Mouse (Mus musculus) c-Kit-positive CD71-positive TER-119-positive erythroid progenitor cells, embryonic 14.5 days (primary cell): ENCODE results near the gene Sctr.

Experiments used
- DNase-seq: peaks from one replicate; pipeline ENCODE4 v3.0.0-alpha.2; 2013; ENCODE audit warnings: low spot score

The Sctr gene

DNA sequence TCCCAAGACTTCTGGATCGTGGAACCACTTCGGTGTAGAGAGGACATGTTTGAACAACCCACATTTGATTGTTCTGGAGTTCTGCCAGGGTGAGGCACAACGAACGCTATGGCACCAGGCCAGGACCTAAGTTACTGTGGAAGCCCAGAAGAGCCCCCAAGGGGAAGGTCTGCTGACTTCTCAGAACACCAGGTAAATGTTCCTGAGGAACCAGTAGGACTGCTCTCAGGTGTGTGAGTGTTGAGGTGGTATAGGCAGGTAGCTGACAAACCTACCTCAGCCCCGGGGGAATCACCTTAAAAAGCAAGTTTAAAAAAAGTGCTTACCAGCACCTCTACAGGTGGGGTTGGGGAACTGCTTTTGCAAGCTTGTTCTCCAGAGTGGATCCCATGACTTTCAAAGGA lies 98.9 kb downstream of the Sctr start:
- no peak for DNase-seq

DNA sequence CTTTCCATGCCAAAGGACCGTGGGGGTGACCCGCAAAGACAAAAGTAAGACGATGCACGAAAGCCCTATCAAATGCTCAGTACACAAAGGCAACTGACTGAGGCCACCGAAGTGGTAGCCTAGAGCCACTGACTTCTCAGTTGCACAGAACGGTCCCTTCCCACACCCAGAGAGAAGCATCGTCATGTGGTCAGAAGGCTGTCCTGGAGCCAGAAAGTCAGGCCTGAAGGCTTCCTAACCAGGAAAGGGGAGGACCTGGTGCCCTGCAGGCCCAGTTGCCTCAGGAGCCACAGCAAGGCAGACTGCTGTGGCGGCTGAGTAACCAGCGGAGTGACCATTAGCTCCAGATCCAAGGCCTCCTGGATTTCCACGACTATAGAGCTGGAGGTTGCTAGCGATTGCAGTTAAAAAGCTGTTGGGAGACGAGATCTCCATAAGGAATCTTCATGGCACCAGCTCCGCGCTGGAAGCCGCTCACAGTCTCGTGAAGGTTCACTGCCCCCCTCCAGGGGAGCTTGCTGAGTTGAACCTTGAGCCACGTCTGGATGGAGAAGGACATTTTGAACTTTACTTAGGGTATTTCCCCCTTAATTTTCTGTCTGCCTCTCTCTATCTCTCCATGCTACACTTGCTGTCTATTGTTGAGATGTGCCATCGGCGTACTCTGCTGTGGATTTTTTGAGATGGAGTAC lies 103.2 kb downstream of the Sctr start:
- DNase-seq = no peak

DNA sequence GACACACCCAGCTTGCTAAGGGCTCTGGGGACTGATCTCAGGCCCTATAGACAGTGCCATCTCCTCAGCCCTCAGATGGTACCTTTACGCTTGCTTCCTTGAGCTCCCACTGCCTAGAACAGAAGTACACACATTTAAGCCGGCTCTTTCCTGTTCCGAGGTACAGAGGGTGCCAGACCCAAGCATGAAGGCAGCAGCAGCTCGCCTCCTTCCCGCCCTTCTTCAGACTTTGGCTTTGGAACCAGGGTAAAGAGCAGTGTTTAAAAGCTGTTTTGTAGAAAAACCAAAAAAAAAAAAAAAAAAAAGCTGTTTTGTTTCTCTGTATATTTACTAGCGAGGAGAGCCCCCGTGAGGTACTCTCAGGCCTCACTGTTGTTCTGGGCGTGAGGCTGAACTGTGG lies 105.1 kb downstream of the Sctr start:
- no peak for DNase-seq

DNA sequence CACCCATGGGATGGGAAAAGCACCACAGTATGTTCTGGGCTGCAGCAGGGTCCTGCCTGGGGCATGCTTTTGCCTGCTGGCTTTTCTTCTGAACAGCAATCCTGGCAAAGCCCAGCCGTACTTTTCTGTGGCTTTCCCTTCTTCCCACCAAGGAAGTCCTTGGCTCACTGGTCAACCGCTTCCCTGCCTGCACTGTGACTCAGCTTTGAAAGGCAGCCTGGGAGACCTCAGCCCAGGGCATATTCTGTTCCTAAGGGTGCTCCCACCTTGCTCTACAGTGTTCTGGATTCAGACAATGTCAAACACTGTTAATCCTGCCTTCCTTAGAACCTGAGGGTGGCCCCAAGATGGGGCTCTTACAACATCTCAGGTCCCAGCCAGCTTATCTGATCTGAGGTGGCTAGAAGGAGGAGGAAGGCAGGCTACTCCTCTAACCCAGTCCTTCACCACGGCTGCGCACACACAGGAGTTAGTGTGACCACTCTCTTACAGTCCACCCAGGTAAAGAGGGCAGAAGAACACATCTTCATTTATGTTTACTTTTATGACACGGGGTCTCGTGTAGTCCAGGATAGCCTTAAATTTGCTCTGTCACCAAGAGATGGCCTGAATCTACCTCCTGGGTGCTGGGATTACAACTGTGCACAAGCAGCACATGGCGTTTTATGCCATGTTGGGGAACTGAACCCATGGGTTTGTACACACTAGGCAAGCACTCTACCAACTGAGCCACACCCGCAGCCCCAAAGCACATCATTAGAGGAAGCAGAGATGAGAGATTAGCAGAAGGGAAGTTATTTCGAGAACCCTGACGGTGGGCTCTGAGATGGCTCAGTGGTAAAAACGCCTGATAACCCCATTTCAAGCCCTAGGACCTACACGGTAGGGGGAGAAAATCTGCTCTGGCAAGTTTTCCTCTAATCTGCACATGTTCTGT lies 105.8 kb downstream of the Sctr start:
- DNase-seq = no peak
